Mouse (Mus musculus) yolk sac, embryonic 10.5 days (tissue): Measurements from ENCODE around the gene H1fx.
"Not testable (repeated sequence)": the region's sequence is repeated elsewhere in the genome, so short reads cannot be mapped to it uniquely, and the experiment has no call there.

Experiments
- DNase-seq: peaks from one replicate; pipeline ENCODE4 v3.0.0-alpha.2; 2017; ENCODE audit warnings: low spot score

The H1fx gene

GRCm38 (mm10) chr6:87980374-87981029 is 935 bp downstream of the H1fx start:
- peak; percentile 59 for DNase-seq

- no peak for DNase-seq
Observed at GRCm38 (mm10) chr6:87979728-87980127, 1.7 kb downstream of the H1fx start.

- DNase-seq: no peak
Observed at GRCm38 (mm10) chr6:87970041-87970440, 11.4 kb downstream of the H1fx start.

- not testable (repeated sequence) for DNase-seq
Observed at GRCm38 (mm10) chr6:87962457-87962856, 19.0 kb downstream of the H1fx start.

GRCm38 (mm10) chr6:87942179-87942578 is 39.3 kb downstream of the H1fx start:
- DNase-seq: no peak

- no peak for DNase-seq
Observed at GRCm38 (mm10) chr6:87938941-87939340, 42.5 kb downstream of the H1fx start.

GRCm38 (mm10) chr6:87937178-87937788 is 44.2 kb downstream of the H1fx start:
- peak; percentile 49 for DNase-seq

- no peak for DNase-seq
Observed at GRCm38 (mm10) chr6:87935037-87935436, 46.4 kb downstream of the H1fx start.
